Mouse (Mus musculus) adipocyte (in vitro differentiated cells): ENCODE data around the gene Cdyl2.

Experiments
- DNase-seq: peaks from one replicate; pipeline ENCODE4 v3.0.0-alpha.2; 2016; ENCODE audit warnings: low spot score

Gene Cdyl2

GRCm38 (mm10) chr8:116671543-116671942 is 61.2 kb downstream of the Cdyl2 start:
- no peak for DNase-seq

GRCm38 (mm10) chr8:116670604-116671003 is 62.2 kb downstream of the Cdyl2 start:
- DNase-seq = no peak

GRCm38 (mm10) chr8:116668977-116669376 is 63.8 kb downstream of the Cdyl2 start:
- DNase-seq = no peak

- DNase-seq = no peak
These were observed 65.9 kb downstream of the Cdyl2 start for GRCm38 (mm10) chr8:116666781-116667325.

- DNase-seq = no peak
These were observed 71.3 kb downstream of the Cdyl2 start for GRCm38 (mm10) chr8:116661521-116661920.

GRCm38 (mm10) chr8:116656811-116657210 is 76.0 kb downstream of the Cdyl2 start:
- DNase-seq = no peak

GRCm38 (mm10) chr8:116654881-116655280 is 77.9 kb downstream of the Cdyl2 start:
- DNase-seq = no peak

- no peak for DNase-seq
These were observed 79.8 kb downstream of the Cdyl2 start for GRCm38 (mm10) chr8:116652949-116653348.

GRCm38 (mm10) chr8:116649975-116650725 is 82.6 kb downstream of the Cdyl2 start:
- no peak for DNase-seq

- DNase-seq = no peak
These were observed 87.4 kb downstream of the Cdyl2 start for GRCm38 (mm10) chr8:116645376-116645775.

- DNase-seq = no peak
These were observed 91.9 kb downstream of the Cdyl2 start for GRCm38 (mm10) chr8:116640925-116641324.

GRCm38 (mm10) chr8:116637998-116638397 is 94.8 kb downstream of the Cdyl2 start:
- no peak for DNase-seq

- no peak for DNase-seq
These were observed 95.6 kb downstream of the Cdyl2 start for GRCm38 (mm10) chr8:116637193-116637592.

- DNase-seq = no peak
These were observed 96.4 kb downstream of the Cdyl2 start for GRCm38 (mm10) chr8:116636396-116636795.

GRCm38 (mm10) chr8:116635972-116636371 is 96.8 kb downstream of the Cdyl2 start:
- DNase-seq = no peak

- DNase-seq = no peak
These were observed 97.5 kb downstream of the Cdyl2 start for GRCm38 (mm10) chr8:116635261-116635660.

GRCm38 (mm10) chr8:116634436-116634835 is 98.4 kb downstream of the Cdyl2 start:
- DNase-seq = no peak

GRCm38 (mm10) chr8:116633470-116634150 is 99.2 kb downstream of the Cdyl2 start:
- DNase-seq = no peak

- no peak for DNase-seq
These were observed 102.7 kb downstream of the Cdyl2 start for GRCm38 (mm10) chr8:116630066-116630465.

GRCm38 (mm10) chr8:116628975-116629374 is 103.8 kb downstream of the Cdyl2 start:
- DNase-seq = no peak

GRCm38 (mm10) chr8:116627854-116628479 is 104.8 kb downstream of the Cdyl2 start:
- no peak for DNase-seq

- DNase-seq = no peak
These were observed 109.2 kb downstream of the Cdyl2 start for GRCm38 (mm10) chr8:116623591-116623990.

- no peak for DNase-seq
These were observed 110.5 kb downstream of the Cdyl2 start for GRCm38 (mm10) chr8:116622326-116622725.
